Mouse (Mus musculus): ENCODE measurements around the gene Ide. TPM values are rescaled to one million over a fixed set of nuclear protein-coding genes. Genes with fewer than 3 reads are reported as not detected.

Gene Ide
- total and polyA plus RNA-seq, 3 experiments: 56.0 to 116 (median 79.5) TPM

GRCm38 (mm10) chr19:37248199-37248598 is 89.5 kb downstream of the Ide start:
- in situ Hi-C loops (cut with MboI; ENCODE audit: low pct_ligation_motif_present, low pct_unique_long_range_greater_than_20kb, low sequenced_read_pairs) (no loop called here), dilution Hi-C loops (cut with MboI; ENCODE audit: extremely low pct_ligation_motif_present, extremely low pct_unique_long_range_greater_than_20kb, low sequenced_read_pairs) (no loop called here)
- no peaks in the 10 kb centered on the region for H3K79me2 ChIP-seq (replicated peaks; ENCODE audit: control insufficient read depth, extremely low read depth, insufficient read depth, poor library complexity, severe bottlenecking)
- peaks cover 28 to 59% of the 10 kb centered on the region in 2 experiments for H3K4me1 ChIP-seq (ENCODE audit: control insufficient read depth in 1 of 2, insufficient read depth in 2 of 2)
- TF ChIP-seq EP300 (IDR thresholded peaks at IDR 0.05; ENCODE audit: low read length): peak; percentile 49
- TF ChIP-seq IRF4 (IDR thresholded peaks at IDR 0.05; ENCODE audit: low read depth, low read length): 0 out of 2 replicates have a peak, but pooled peaks have one; percentile 28
- no peak for TF ChIP-seq POLR2AphosphoS2 (IDR thresholded peaks at IDR 0.05; ENCODE audit: low read depth, low read length)
- no peak overlapping the region; the same call in 1 of the 2 replicates for H3K4me2 ChIP-seq (ENCODE audit: insufficient read depth, low read depth, poor library complexity, severe bottlenecking)
- H3K27ac ChIP-seq (ENCODE audit: insufficient read depth, low read depth): no peak overlapping the region
- H3K27me3 ChIP-seq (replicated peaks): no peaks in the 10 kb centered on the region
- DNase-seq (ENCODE audit: extremely low read depth): peak; percentile 36
- peaks cover 2% of the 10 kb centered on the region for H3K9me3 ChIP-seq (replicated peaks; ENCODE audit: low read length)
- peaks cover 0 to 4% of the 10 kb centered on the region in 2 experiments for H3K36me3 ChIP-seq (replicated peaks in 1 of 2; ENCODE audit: control insufficient read depth in 1 of 2, insufficient read depth in 1 of 2, low read length in 1 of 2)
- no peak overlapping the region for H3K9ac ChIP-seq (ENCODE audit: insufficient read depth, low read depth)
- H3K4me3 ChIP-seq (replicated peaks in 1 of 3; ENCODE audit: low read depth in 2 of 3, low read length in 2 of 3, poor library complexity in 1 of 3): no peak overlapping the region

- H3K27ac ChIP-seq (ENCODE audit: insufficient read depth, low read depth): peak overlapping the region; percentile 31; the same call in 1 of the 2 replicates
- TF ChIP-seq JUND (conservative IDR thresholded peaks at IDR 0.05; ENCODE audit: low read depth, low read length) (no peak), NELFE (IDR thresholded peaks at IDR 0.05; ENCODE audit: low read depth, low read length) (no peak), TCF12 (IDR thresholded peaks at IDR 0.05; ENCODE audit: low read depth, low read length) (peak; percentile 42; the same call in 1 of the 2 replicates), MYC (IDR thresholded peaks at IDR 0.05; ENCODE audit: low read depth, low read length) (peak; percentile 68; the same call in 1 of the 2 replicates), SMC3 (IDR thresholded peaks at IDR 0.05; ENCODE audit: low read depth, low read length) (no peak), GABPA (IDR thresholded peaks at IDR 0.05; ENCODE audit: insufficient replicate concordance, low read depth, low read length) (no peak), UBTF (IDR thresholded peaks at IDR 0.05; ENCODE audit: low read depth, low read length) (no peak), TBP (conservative IDR thresholded peaks at IDR 0.05; ENCODE audit: low read depth, low read length) (no peak), BHLHE40 (IDR thresholded peaks at IDR 0.05; ENCODE audit: low read depth, low read length) (peak; percentile 90), MEF2A (IDR thresholded peaks at IDR 0.05; ENCODE audit: borderline replicate concordance, low read depth, low read length) (no peak; the same call in 1 of the 2 replicates), E2F4 (IDR thresholded peaks at IDR 0.05; ENCODE audit: insufficient replicate concordance, low read depth, low read length) (no peak), PAX5 (IDR thresholded peaks at IDR 0.05; ENCODE audit: low read length) (no peak), POLR2AphosphoS2 (IDR thresholded peaks at IDR 0.05; ENCODE audit: low read depth, low read length) (no peak), CHD1 (IDR thresholded peaks at IDR 0.05; ENCODE audit: low read depth, low read length) (no peak), MAFK (IDR thresholded peaks at IDR 0.05; ENCODE audit: insufficient replicate concordance, low read length) (no peak), IRF4 (IDR thresholded peaks at IDR 0.05; ENCODE audit: low read depth, low read length) (no peak; the same call in 1 of the 2 replicates), ELF1 (IDR thresholded peaks at IDR 0.05; ENCODE audit: low read depth, low read length) (no peak), CHD2 (IDR thresholded peaks at IDR 0.05; ENCODE audit: low read length) (no peak), POLR2A (IDR thresholded peaks at IDR 0.05; ENCODE audit: low read depth, low read length) (no peak), ZMIZ1 (IDR thresholded peaks at IDR 0.05; ENCODE audit: low read depth, low read length) (no peak), RCOR1 (conservative IDR thresholded peaks at IDR 0.05; ENCODE audit: low read depth, low read length) (no peak), USF2 (conservative IDR thresholded peaks at IDR 0.05; ENCODE audit: low read depth, low read length) (no peak), ETS1 (conservative IDR thresholded peaks at IDR 0.05; ENCODE audit: low read depth, low read length) (peak; percentile 56; the same call in 1 of the 2 replicates), CTCF (conservative IDR thresholded peaks at IDR 0.05 in 1 of 2, IDR thresholded peaks at IDR 0.05 in 1 of 2; ENCODE audit: low read depth in 2 of 2, low read length in 2 of 2) (no peak), KAT2A (IDR thresholded peaks at IDR 0.05; ENCODE audit: insufficient replicate concordance, low read length) (no peak), EP300 (IDR thresholded peaks at IDR 0.05; ENCODE audit: low read length) (peak; percentile 62; the same call in 1 of the 2 replicates), MAX (IDR thresholded peaks at IDR 0.05; ENCODE audit: low read length) (peak; percentile 49), HCFC1 (IDR thresholded peaks at IDR 0.05; ENCODE audit: low read depth, low read length) (no peak), SIN3A (IDR thresholded peaks at IDR 0.05; ENCODE audit: low read length) (no peak), USF1 (IDR thresholded peaks at IDR 0.05; ENCODE audit: low read depth, low read length) (no peak), RAD21 (IDR thresholded peaks at IDR 0.05; ENCODE audit: low read depth, low read length) (no peak), JUN (IDR thresholded peaks at IDR 0.05; ENCODE audit: insufficient read depth, low read depth, low read length) (no peak), ZC3H11A (IDR thresholded peaks at IDR 0.05; ENCODE audit: low read depth, low read length) (no peak)
Measured at GRCm38 (mm10) chr19:37246859-37247258, 90.8 kb downstream of the Ide start.

More at GRCm38 (mm10) chr19:37246859-37247258, 90.8 kb downstream of the Ide start:
- H3K36me3 ChIP-seq (replicated peaks in 1 of 2; ENCODE audit: control insufficient read depth in 1 of 2, insufficient read depth in 1 of 2, low read length in 1 of 2): peaks cover 0 to 4% of the 10 kb centered on the region in 2 experiments
- H3K9me3 ChIP-seq (replicated peaks; ENCODE audit: low read length): peaks cover 2% of the 10 kb centered on the region
- H3K4me2 ChIP-seq (ENCODE audit: insufficient read depth, low read depth, poor library complexity, severe bottlenecking): no peak overlapping the region
- dilution Hi-C loops (cut with MboI; ENCODE audit: extremely low pct_ligation_motif_present, extremely low pct_unique_long_range_greater_than_20kb, low sequenced_read_pairs) (no loop called here), in situ Hi-C loops (cut with MboI; ENCODE audit: low pct_ligation_motif_present, low pct_unique_long_range_greater_than_20kb, low sequenced_read_pairs) (no loop called here)
- no peaks in the 10 kb centered on the region for H3K27me3 ChIP-seq (replicated peaks)
- H3K79me2 ChIP-seq (replicated peaks; ENCODE audit: control insufficient read depth, extremely low read depth, insufficient read depth, poor library complexity, severe bottlenecking): no peaks in the 10 kb centered on the region
- no peak overlapping the region for H3K4me3 ChIP-seq (replicated peaks in 1 of 3; ENCODE audit: low read depth in 2 of 3, low read length in 2 of 3, poor library complexity in 1 of 3)
- H3K4me1 ChIP-seq (ENCODE audit: control insufficient read depth in 1 of 2, insufficient read depth in 2 of 2): peaks cover 28 to 59% of the 10 kb centered on the region in 2 experiments
- H3K9ac ChIP-seq (ENCODE audit: insufficient read depth, low read depth): no peak overlapping the region
- peak; percentile 29 for DNase-seq (ENCODE audit: extremely low read depth)

All from CH12.LX (cell line).